Mouse (Mus musculus) embryo, embryonic 10 days (tissue): Measurements from ENCODE around the gene Jmjd4.

Experiments used
- DNase-seq: peaks from one replicate; pipeline ENCODE4 v3.0.0-alpha.2; 2015; ENCODE audit warnings: low spot score

Jmjd4 gene

DNA sequence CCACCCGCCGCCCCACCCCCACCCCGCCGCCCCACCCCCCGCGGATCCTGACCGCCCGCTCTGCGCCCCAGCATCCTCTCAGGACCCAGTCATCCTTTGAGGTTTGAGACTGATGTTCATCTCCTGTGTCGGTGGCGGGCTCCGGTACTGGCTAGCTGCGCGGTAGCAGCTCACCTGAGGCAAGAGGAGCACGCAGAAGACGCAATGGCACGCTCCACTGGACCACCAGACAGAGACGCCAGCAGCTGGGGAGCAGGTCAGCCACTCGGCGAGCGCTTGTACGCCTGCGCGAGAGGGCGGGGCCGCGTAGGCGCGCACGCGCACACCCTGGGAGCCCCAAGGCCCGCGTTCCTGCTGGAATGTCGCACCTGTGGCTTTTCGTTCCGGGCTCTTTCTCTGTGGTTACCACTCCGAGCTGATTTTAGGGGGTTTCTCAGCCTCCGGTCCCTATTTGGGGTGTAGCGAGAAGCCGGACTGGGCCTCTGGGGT, at the start of gene Jmjd4:
Gene Jmjd4 (plus strand): TSS at position 305 of the 489 bp plus-strand sequence.
- DNase-seq: peak; percentile 91

DNA sequence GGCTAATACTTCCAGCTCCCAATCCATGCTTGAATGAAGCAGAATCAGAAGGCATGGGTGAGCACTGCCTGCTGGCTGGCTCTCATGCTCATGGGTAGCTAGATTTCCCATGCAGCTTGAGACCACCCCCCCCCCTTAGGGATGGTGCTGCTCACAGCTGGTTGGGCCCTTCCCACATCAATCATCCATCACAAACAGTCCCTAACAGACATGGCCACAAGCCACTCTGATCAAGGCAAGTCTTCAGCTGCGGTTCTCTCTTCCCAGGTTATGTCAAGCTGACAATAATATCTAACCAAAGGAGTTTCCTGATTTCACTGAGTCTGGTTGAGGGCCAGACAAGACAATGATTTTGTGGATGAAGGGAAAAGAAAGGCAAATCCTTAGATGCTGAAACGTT, 49.0 kb upstream of the Jmjd4 start:
- no peak for DNase-seq

DNA sequence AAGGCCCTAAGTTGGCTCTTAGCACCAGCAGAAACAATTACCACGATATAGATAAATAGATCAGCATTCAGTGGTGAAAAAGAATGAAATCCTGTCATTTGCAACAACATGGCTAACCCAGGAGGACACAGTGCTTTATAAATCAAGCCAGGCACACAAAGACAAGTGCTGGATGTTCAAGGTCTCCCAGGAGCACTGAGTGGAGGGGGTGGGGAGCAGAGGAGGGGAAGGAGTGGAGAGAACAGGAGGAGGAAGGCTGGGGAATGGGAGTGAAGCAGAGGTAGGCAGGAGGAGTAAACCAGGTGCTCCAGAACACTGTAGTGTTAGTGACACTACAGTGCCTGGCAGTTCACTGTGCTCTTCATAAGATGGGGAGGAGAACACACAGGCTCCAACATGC, 44.1 kb upstream of the Jmjd4 start:
- DNase-seq: no peak

DNA sequence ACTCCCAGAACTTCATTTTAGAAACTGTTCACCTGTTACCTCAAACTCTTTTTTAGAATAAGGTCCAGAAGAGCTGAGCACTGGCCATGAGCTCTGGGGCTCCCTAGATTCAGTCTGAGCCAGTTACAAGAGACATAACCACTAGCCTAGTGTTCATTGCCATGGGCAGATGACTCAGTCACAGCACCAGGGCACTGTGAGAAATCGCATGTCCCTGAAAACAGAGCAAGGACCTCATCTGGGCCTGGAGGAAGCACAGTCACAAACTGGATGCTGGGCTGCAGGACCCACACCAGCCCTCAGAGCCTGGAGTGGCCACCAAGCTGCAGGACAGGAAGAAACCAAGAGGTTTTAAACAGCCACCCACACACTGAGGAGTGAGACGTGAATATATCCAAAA, 39.0 kb upstream of the Jmjd4 start:
- no peak for DNase-seq

- DNase-seq: no peak
Measured at GRCm38 (mm10) chr11:59412058-59412457, 37.8 kb upstream of the Jmjd4 start.

- peak; percentile 18 for DNase-seq
Measured at GRCm38 (mm10) chr11:59412999-59413863, 36.6 kb upstream of the Jmjd4 start.

DNA sequence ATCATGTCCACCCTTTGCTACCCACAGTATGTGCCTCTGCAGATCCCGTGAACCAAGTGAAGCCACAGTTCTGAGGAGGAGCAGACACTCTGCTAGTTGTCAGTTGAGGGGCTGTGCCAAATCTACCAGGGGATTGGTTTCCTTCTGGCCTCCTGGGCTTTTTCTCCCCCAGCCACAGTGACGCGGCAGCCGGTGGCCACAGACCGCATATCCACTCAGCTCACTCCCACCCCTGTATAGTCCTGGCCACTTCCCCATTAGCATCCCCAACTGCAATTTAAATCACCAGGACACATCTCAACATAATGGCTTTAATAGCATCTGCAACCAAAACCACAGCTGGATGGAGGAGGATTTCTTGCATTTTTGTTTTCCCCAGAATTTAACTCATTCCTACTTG, 31.1 kb upstream of the Jmjd4 start:
- DNase-seq: no peak

GRCm38 (mm10) chr11:59421436-59421835, 28.4 kb upstream of the Jmjd4 start:
- DNase-seq: no peak

- DNase-seq: no peak
Measured at GRCm38 (mm10) chr11:59421967-59422366, 27.9 kb upstream of the Jmjd4 start.

DNA sequence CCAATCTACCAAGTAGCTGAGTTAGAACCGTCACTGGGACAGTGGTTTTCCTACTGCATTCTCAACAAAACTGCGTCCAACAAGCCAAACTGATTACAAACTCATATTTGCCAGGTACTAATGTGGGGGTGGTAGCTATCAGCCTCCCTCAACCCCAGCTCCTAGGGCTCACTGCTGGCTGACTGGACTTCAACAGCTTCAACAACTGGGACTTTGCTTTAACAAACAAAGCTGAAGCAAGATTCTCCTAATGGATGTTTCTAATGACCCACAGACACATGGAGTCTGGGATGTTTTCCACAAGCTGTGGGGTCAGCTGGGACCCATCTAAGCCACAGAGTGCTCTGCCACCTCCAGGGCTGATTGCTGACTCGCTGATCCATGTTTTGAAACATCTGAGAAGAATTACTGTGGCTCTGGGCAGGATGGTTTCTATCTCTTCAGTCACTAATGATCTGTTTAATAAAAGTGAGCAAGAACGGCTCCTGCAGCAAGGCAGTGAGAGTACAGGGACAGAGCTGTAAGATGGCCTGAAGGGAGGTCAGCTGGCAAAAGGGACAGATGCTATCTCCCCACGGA, 26.7 kb upstream of the Jmjd4 start:
- no peak for DNase-seq

GRCm38 (mm10) chr11:59425671-59426101, 24.2 kb upstream of the Jmjd4 start:
- DNase-seq: peak; percentile 11

DNA sequence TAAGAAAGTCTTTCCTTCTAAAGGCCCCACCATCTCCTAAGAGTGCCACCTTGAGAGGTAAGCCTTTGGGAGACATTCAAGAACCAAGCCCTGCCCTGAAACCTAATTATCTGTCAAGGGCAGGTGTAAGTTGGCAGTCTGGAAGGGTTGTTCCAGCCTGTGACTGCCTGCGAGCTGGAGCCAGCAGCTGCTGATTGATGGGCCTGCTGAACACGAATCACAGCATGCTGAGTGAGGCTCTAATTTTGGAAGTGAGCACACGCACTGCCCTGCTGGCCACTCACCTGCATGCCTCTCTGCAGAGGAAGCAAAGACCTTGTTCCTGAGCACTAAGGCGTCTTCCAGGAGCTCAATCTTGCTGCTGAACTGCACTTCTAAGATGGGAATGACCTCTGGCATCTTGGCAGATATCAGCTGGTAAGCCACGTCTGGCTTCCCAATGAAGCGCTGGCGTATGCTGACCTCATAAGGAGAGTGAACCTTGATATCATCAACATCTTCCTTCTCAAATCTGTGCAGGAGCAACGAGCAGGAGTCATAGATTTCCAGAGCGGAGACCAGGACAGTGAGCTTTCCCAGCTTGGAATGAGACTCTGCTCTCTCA, 21.7 kb upstream of the Jmjd4 start:
- no peak for DNase-seq

GRCm38 (mm10) chr11:59429959-59430358, 19.9 kb upstream of the Jmjd4 start:
- DNase-seq: no peak

GRCm38 (mm10) chr11:59432261-59432660, 17.6 kb upstream of the Jmjd4 start:
- DNase-seq: no peak

DNA sequence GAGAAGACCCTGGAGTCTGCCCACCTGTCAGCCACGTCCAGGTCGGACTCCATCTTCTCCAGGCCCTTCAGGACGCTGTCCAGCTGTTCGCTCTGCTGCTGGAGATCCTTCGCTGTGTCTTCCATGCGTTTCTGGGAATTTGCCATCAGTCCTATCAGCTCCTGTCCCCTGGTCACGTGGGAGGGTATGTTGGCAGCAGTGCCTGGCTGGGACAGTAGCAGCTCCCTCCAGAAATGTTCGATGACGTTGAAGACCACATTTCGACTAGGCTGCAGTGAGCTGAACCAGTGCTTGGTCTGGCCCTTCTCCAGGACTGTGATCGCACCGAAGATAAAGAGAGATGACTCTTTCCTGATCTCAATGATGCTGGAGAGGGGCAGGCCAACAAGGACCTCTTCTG, 11.9 kb upstream of the Jmjd4 start:
- DNase-seq: no peak

GRCm38 (mm10) chr11:59443102-59443501, 6.7 kb upstream of the Jmjd4 start:
- no peak for DNase-seq

DNA sequence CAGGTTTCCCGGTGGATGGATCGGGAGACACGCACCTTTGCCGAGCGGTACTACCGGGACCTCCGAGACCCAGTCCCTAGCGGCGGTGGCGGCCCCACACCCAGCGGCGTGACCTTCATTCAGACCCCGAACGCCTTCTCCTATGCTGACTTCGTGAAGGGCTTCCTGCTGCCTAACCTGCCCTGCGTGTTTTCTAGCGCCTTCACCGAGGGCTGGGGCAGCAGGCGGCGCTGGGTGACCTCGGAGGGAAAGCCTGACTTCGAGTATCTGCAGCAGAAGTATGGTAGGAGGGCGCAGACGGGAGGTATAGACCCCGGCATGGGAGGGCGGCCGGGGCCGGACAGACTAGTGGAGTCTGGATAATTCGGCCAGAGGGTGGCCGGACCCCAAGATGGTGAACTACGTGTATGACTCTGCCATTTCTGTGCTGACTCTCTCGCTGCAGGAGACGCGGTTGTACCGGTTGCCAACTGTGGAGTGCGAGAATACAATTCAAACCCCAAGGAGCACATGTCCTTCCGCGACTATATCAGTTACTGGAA, 456 bp downstream of the Jmjd4 start:
- DNase-seq: peak; percentile 47

DNA sequence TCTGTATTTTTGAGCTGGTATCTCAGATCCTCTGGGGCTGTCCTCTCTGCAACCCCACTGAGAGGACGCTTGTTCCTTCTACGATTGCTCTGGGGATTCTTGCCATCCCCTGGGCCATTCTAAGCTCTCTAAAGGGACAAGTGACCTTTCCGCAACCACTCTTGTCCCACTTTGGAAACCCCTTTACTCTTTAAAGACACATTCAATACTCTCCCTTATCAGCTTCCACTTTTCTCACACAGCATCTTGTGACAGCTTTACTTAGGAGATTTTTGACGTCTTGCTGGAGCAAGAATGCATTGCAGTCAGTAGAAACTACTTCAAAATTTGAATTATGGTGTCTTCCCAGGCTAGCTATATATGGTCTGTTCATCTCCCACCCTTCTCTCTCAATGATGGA, 1.2 kb downstream of the Jmjd4 start, which contains the start of gene Snap47:
Gene Snap47 (minus strand): TSS at position 101 of the 400 bp plus-strand sequence.
- no peak for DNase-seq

- no peak for DNase-seq
Measured at GRCm38 (mm10) chr11:59456346-59456745, 6.5 kb downstream of the Jmjd4 start.

- DNase-seq: no peak
Measured at GRCm38 (mm10) chr11:59456891-59457290, 7.0 kb downstream of the Jmjd4 start.

DNA sequence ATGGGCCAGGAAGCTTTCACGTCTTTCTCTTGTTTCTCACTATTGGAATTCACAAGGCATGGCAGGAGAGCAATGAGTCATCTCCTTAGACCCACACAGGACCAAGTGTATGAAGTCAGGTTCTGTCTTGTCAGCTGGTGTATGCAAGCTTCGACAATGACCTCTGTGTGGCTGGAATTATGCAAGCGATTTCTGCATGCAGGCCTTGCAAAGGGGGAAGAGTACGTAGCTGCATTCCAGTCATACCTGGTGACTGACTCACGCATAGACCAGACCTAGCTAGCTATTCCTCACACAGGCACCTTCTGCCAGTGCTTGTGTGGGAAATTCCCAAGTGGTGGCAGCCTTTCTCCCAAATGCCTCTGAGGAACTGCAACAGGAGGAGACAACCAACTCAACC, 9.1 kb downstream of the Jmjd4 start:
- peak; percentile 43 for DNase-seq

DNA sequence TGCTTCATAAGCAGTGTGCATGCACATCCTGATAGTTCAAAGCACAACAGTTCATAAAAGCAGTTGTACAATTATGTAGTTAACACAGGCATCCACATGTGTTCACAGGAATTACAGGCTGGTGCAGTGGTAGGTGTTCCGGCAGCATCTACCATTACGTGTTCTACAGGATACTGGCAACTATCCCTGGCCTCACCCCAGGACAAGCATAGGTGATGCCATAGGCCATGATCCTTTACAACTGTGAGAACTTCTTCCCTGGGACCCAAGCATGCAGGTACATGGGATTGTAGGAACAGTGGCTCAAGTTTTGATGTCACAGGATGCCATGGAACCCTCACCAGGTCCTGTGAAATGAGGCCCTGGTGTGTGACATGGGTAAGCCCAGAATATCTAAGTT, 10.6 kb downstream of the Jmjd4 start:
- DNase-seq: no peak
